Mouse (Mus musculus) forebrain, embryonic 14.5 days (tissue): ENCODE measurements around the gene Gucd1. TPM values are rescaled to one million over a fixed set of nuclear protein-coding genes. Genes with fewer than 3 reads are reported as not detected.

Experiments
- ATAC-seq: fragments of 200-750 bp; cut with Nextera tagmentation; 2 replicates; pipeline ENCODE4 v1.8.0; 2017; ENCODE audit warnings: mild to moderate bottlenecking, moderate library complexity
- DNase-seq: peaks from one replicate; pipeline ENCODE4 v3.0.0-alpha.2; 2015; ENCODE audit warnings: low spot score
- H3K27ac ChIP-seq: fragments of 300-500 bp; sonication (generic); 2 replicates; pipeline ENCODE4 v1.5.1; 2014; ENCODE audit warnings: low read depth, mild to moderate bottlenecking, control low read depth, low read length, moderate library complexity
- H3K27me3 ChIP-seq: fragments of 300-500 bp; sonication (generic); replicated peaks from 2 replicates; pipeline ENCODE4 v1.6.1; 2014; ENCODE audit warnings: low read length, control low read depth, mixed read lengths; ENCODE audit not compliant: control insufficient read depth, insufficient read depth
- H3K36me3 ChIP-seq: fragments of 300-500 bp; sonication (generic); 2 replicates; pipeline ENCODE4 v1.6.1; 2014; ENCODE audit warnings: low read length, control low read depth; ENCODE audit not compliant: control insufficient read depth, insufficient read depth
- H3K4me1 ChIP-seq: fragments of 300-500 bp; sonication (generic); 2 replicates; pipeline ENCODE4 v1.6.1; 2014; ENCODE audit warnings: antibody characterized with exemption, low read length, control low read depth; ENCODE audit not compliant: control insufficient read depth, insufficient read depth
- H3K4me2 ChIP-seq: fragments of 300-500 bp; sonication (generic); 2 replicates; pipeline ENCODE4 v1.6.1; 2014; ENCODE audit warnings: mild to moderate bottlenecking, control low read depth, low read length
- H3K4me3 ChIP-seq: fragments of 300-500 bp; sonication (generic); 2 replicates; pipeline ENCODE4 v1.5.1; 2014; ENCODE audit warnings: low read depth, low read length, control low read depth
- H3K9ac ChIP-seq: fragments of 300-500 bp; sonication (generic); 2 replicates; pipeline ENCODE4 v1.6.1; 2014; ENCODE audit warnings: mild to moderate bottlenecking, low read length, control low read depth, moderate library complexity
- H3K9me3 ChIP-seq: fragments of 300-500 bp; sonication (generic); replicated peaks from 2 replicates; pipeline ENCODE4 v1.6.1; 2016; ENCODE audit warnings: low read length, control low read depth, mixed read lengths; ENCODE audit not compliant: control insufficient read depth
- WGBS: fragments of 180-500 bp; shearing (Covaris S2); extraction: QIAGEN DNeasy Blood & Tissue Kit; methylation state at CpG from one replicate; pipeline ENCODE4 v1.1.7; 2014; 5-methylcytosine and 5-hydroxymethylcytosine counted together
- polyA plus RNA-seq: library from polyadenylated mRNA; unstranded; fragments of >200 nt; fragmentation: Nextera tagmentation; extraction: Ambion mirVana; gene quantifications from 2 replicates; pipeline ENCODE4 v1.2.1, GENCODE M21; 2014

Gene Gucd1
- polyA plus RNA-seq, 1 experiment from 2014 or later, result 29.5 TPM

- ATAC-seq (no peak), DNase-seq (no peak)
- H3K4me1 ChIP-seq, result peaks cover 10% of the 10 kb centered on the region
- WGBS, result 62% methylated on average over 8 of the region's 8 CpGs
- H3K4me2 ChIP-seq, result no peak overlapping the region
- H3K27ac ChIP-seq, result 0 out of 2 replicates have a peak overlapping the region, but pooled peaks have one; percentile 11
- no peak overlapping the region for H3K9ac ChIP-seq
- no peaks in the 10 kb centered on the region for H3K27me3 ChIP-seq
- H3K9me3 ChIP-seq, result no peaks in the 10 kb centered on the region
- no peaks in the 10 kb centered on the region for H3K36me3 ChIP-seq
- no peak overlapping the region for H3K4me3 ChIP-seq
These were observed 72.7 kb downstream of the Gucd1 start for GRCm38 (mm10) chr10:75445030-75445429.

- H3K36me3 ChIP-seq, result no peaks in the 10 kb centered on the region
- 0 out of 2 replicates have a peak overlapping the region, but pooled peaks have one; percentile 14 for H3K27ac ChIP-seq
- 73% methylated on average over 19 of the region's 19 CpGs for WGBS
- H3K4me2 ChIP-seq, result no peak overlapping the region
- no peak overlapping the region for H3K9ac ChIP-seq
- DNase-seq, result peak; percentile 44
- H3K4me1 ChIP-seq, result peaks cover 10% of the 10 kb centered on the region
- H3K27me3 ChIP-seq, result no peaks in the 10 kb centered on the region
- H3K9me3 ChIP-seq, result no peaks in the 10 kb centered on the region
- no peak overlapping the region for H3K4me3 ChIP-seq
- peak; percentile 80 for ATAC-seq
These were observed 73.5 kb downstream of the Gucd1 start for GRCm38 (mm10) chr10:75444111-75444826.

- H3K9ac ChIP-seq, result no peak overlapping the region
- 80% methylated on average over 4 of the region's 4 CpGs for WGBS
- H3K27ac ChIP-seq, result no peak overlapping the region
- H3K27me3 ChIP-seq, result no peaks in the 10 kb centered on the region
- H3K4me3 ChIP-seq, result no peak overlapping the region
- ATAC-seq (no peak), DNase-seq (no peak)
- peaks cover 13% of the 10 kb centered on the region for H3K4me1 ChIP-seq
- H3K9me3 ChIP-seq, result no peaks in the 10 kb centered on the region
- H3K4me2 ChIP-seq, result no peak overlapping the region
- H3K36me3 ChIP-seq, result no peaks in the 10 kb centered on the region
These were observed 74.8 kb downstream of the Gucd1 start for GRCm38 (mm10) chr10:75443017-75443416.

- H3K27ac ChIP-seq, result no peak overlapping the region
- H3K4me3 ChIP-seq, result no peak overlapping the region
- no peak for DNase-seq
- H3K36me3 ChIP-seq, result no peaks in the 10 kb centered on the region
- H3K9me3 ChIP-seq, result no peaks in the 10 kb centered on the region
- H3K4me2 ChIP-seq, result no peak overlapping the region
- 84% methylated on average over 4 of the region's 4 CpGs for WGBS
- no peaks in the 10 kb centered on the region for H3K27me3 ChIP-seq
- peaks cover 13% of the 10 kb centered on the region for H3K4me1 ChIP-seq
- H3K9ac ChIP-seq, result no peak overlapping the region
- ATAC-seq, result no peak
These were observed 76.0 kb downstream of the Gucd1 start for GRCm38 (mm10) chr10:75441800-75442199.

GRCm38 (mm10) chr10:75440756-75441155 lies 77.0 kb downstream of the Gucd1 start:
- Histone ChIP-seq H3K4me2 (no peak overlapping the region), H3K27me3 (no peaks in the 10 kb centered on the region), H3K9me3 (no peaks in the 10 kb centered on the region), H3K9ac (no peak overlapping the region), H3K36me3 (no peaks in the 10 kb centered on the region), H3K4me1 (peaks cover 13% of the 10 kb centered on the region), H3K27ac (no peak overlapping the region), H3K4me3 (no peak overlapping the region)
- ATAC-seq (no peak), DNase-seq (no peak)
- WGBS, result 90% methylated on average over 3 of the region's 3 CpGs

- Histone ChIP-seq H3K4me1 (peaks cover 6% of the 10 kb centered on the region; the same call in 1 of the 2 replicates), H3K36me3 (no peaks in the 10 kb centered on the region), H3K9ac (no peak overlapping the region), H3K4me3 (no peak overlapping the region), H3K9me3 (no peaks in the 10 kb centered on the region), H3K4me2 (no peak overlapping the region), H3K27ac (no peak overlapping the region), H3K27me3 (no peaks in the 10 kb centered on the region)
- ATAC-seq (peak; percentile 52), DNase-seq (peak; percentile 73)
- WGBS, result 27% methylated on average over 7 of the region's 7 CpGs
These were observed 78.5 kb downstream of the Gucd1 start for GRCm38 (mm10) chr10:75439211-75439811.

- DNase-seq, result peak; percentile 87
- Histone ChIP-seq H3K4me3 (no peak overlapping the region), H3K9me3 (no peaks in the 10 kb centered on the region), H3K27ac (peak overlapping the region; percentile 63; the same call in 1 of the 2 replicates), H3K9ac (0 out of 2 replicates have a peak overlapping the region, but pooled peaks have one; percentile 0), H3K4me2 (no peak overlapping the region), H3K4me1 (peaks cover 3% of the 10 kb centered on the region; the same call in 1 of the 2 replicates), H3K36me3 (no peaks in the 10 kb centered on the region), H3K27me3 (no peaks in the 10 kb centered on the region)
- ATAC-seq, result peak; percentile 74
- 56% methylated on average over 13 of the region's 13 CpGs for WGBS
These were observed 79.5 kb downstream of the Gucd1 start for GRCm38 (mm10) chr10:75438132-75438810.

- Histone ChIP-seq H3K4me1 (peaks cover 3% of the 10 kb centered on the region; the same call in 1 of the 2 replicates), H3K27ac (no peak overlapping the region), H3K36me3 (no peaks in the 10 kb centered on the region), H3K9me3 (no peaks in the 10 kb centered on the region), H3K4me2 (no peak overlapping the region), H3K4me3 (no peak overlapping the region), H3K27me3 (no peaks in the 10 kb centered on the region), H3K9ac (no peak overlapping the region)
- DNase-seq, result no peak
- 85% methylated on average over 1 of the region's 1 CpGs for WGBS
- ATAC-seq, result no peak
These were observed 80.5 kb downstream of the Gucd1 start for GRCm38 (mm10) chr10:75437284-75437683.
